ENCODE assay signal across 16 mouse cellular contexts in genomic region chr14:46418371-46419097, GRCm38 (mm10). TPM values are rescaled to one million over a fixed set of nuclear protein-coding genes. Genes with fewer than 3 reads are reported as not detected.
DNase-seq lines count a peak whose midpoint lies in the region; ATAC-seq lines count a peak whose summit lies in the region.
"Had no signal": no experiment of that assay in that cellular context is flagged by ENCODE, and none has a peak within 500 bp of the region (broad histone marks: within the 10 kb centered on the region; RNA-seq: fewer than 3 reads in every experiment).

No protein-coding gene starts in this region.

- WGBS in forebrain, embryonic 13.5 days = 27% methylated on average over 15 of the region's 15 CpGs
- 57% methylated on average over 15 of the region's 15 CpGs for WGBS in midbrain, embryonic 11.5 days

- peak; percentile 43 for ATAC-seq in forebrain, embryonic 13.5 days
- ATAC-seq in midbrain, embryonic 11.5 days (ENCODE audit: low FRiP score) = no peak

- peaks cover 8% of the 10 kb centered on the region; the same call in 1 of the 2 replicates for H3K27me3 ChIP-seq in forebrain, embryonic 13.5 days
- no peaks in the 10 kb centered on the region for H3K27me3 ChIP-seq in midbrain, embryonic 11.5 days (ENCODE audit: control insufficient read depth, insufficient read depth, low read length)
- H3K27me3 ChIP-seq: CH12.LX had no signal

- no peaks in the 10 kb centered on the region for H3K36me3 ChIP-seq in forebrain, embryonic 13.5 days (ENCODE audit: poor library complexity, severe bottlenecking)
- H3K36me3 ChIP-seq in midbrain, embryonic 11.5 days (ENCODE audit: control insufficient read depth, insufficient read depth, low read length) = no peaks in the 10 kb centered on the region

- peaks cover 13% of the 10 kb centered on the region; the same call in 1 of the 2 replicates for H3K4me1 ChIP-seq in forebrain, embryonic 13.5 days
- peaks cover 3% of the 10 kb centered on the region; the same call in 1 of the 2 replicates for H3K4me1 ChIP-seq in midbrain, embryonic 11.5 days (ENCODE audit: control insufficient read depth, insufficient read depth, low read length)

- DNase-seq in kidney, adult 11 months = peak; percentile 14
- no peak for DNase-seq in kidney, adult 8-10 months
- DNase-seq in ZHBTc4 (ENCODE audit: low read depth, low spot score) = peak; percentile 60
- DNase-seq in midbrain, embryonic 11.5 days (ENCODE audit: low spot score, missing footprints) = peak; percentile 82
- DNase-seq in spleen, postnatal 10 days (ENCODE audit: low spot score in 2 of 2) = no peak
- DNase-seq in urinary bladder, postnatal 10 days (ENCODE audit: low spot score) = no peak
- no peak for DNase-seq in frontal cortex, postnatal 25 days (ENCODE audit: low spot score in 2 of 2)
- DNase-seq: adrenal gland, postnatal 25 days; lung, embryonic 14.5 days; right cerebral cortex, postnatal 14 days; thymus, adult 2 months had no signal

- H3K9ac ChIP-seq in forebrain, embryonic 13.5 days = no peak overlapping the region
- no peak overlapping the region for H3K9ac ChIP-seq in midbrain, embryonic 11.5 days (ENCODE audit: low read length)
- H3K9ac ChIP-seq: lung, embryonic 14.5 days had no signal

- no peak overlapping the region; the same call in 1 of the 2 replicates for H3K4me2 ChIP-seq in forebrain, embryonic 13.5 days
- H3K4me2 ChIP-seq in midbrain, embryonic 11.5 days = no peak overlapping the region
- H3K4me2 ChIP-seq: lung, embryonic 14.5 days had no signal

- no peaks in the 10 kb centered on the region for H3K9me3 ChIP-seq in forebrain, embryonic 13.5 days (replicated peaks)
- H3K9me3 ChIP-seq in midbrain, embryonic 11.5 days (ENCODE audit: control insufficient read depth, low read length) = no peaks in the 10 kb centered on the region

- no peak overlapping the region for H3K4me3 ChIP-seq in forebrain, embryonic 13.5 days
- no peak overlapping the region for H3K4me3 ChIP-seq in midbrain, embryonic 11.5 days (ENCODE audit: low read depth, low read length)

- H3K27ac ChIP-seq in forebrain, embryonic 13.5 days = no peak overlapping the region
- no peak overlapping the region for H3K27ac ChIP-seq in midbrain, embryonic 11.5 days (ENCODE audit: low read depth, low read length)

RNA-seq across cellular contexts. Expression of gene Bmp4, which starts 28.1 kb away (rescaled TPM):
- 2.4 and 3.8 TPM in 2 replicates for polyA plus RNA-seq in forebrain, embryonic 13.5 days (2015; fragmentation: Nextera tagmentation; extraction: Ambion mirVana)
- polyA plus RNA-seq in midbrain, embryonic 11.5 days (2014; fragmentation: Nextera tagmentation; extraction: Ambion mirVana) = 4.7 and 6.8 TPM in 2 replicates

RNA-seq across cellular contexts. Expression of gene Gm15217, which starts 39.3 kb away (rescaled TPM):
- polyA plus RNA-seq in forebrain, embryonic 13.5 days (2015; fragmentation: Nextera tagmentation; extraction: Ambion mirVana) = not detected in 2 replicates
- polyA plus RNA-seq in midbrain, embryonic 11.5 days (2014; fragmentation: Nextera tagmentation; extraction: Ambion mirVana) = not detected in 2 replicates
- polyA plus RNA-seq: heart, postnatal 0 days; limb, embryonic 14.5 days; neural tube, embryonic 14.5 days; thymus, adult 2 months had no signal

Comparison
In these comparisons a context has a peak if more than half of its experiments do, and no peak if none do; other contexts are left out.
1. DNase-seq: peak in kidney, adult 11 months (single experiment), ZHBTc4 (single experiment) and midbrain, embryonic 11.5 days (single experiment); none in kidney, adult 8-10 months (0 of 2), spleen, postnatal 10 days (0 of 2), urinary bladder, postnatal 10 days (single experiment) and frontal cortex, postnatal 25 days (0 of 2).